Mouse (Mus musculus): ENCODE results near the gene Gm609. TPM values are rescaled to one million over a fixed set of nuclear protein-coding genes. Genes with fewer than 3 reads are reported as not detected.
A peak's percentile ranks its signal among the peaks of the same experiment; 100 is the strongest.
"Not testable (repeated sequence)": the region's sequence is repeated elsewhere in the genome, so short reads cannot be mapped to it uniquely, and the experiment has no call there.

Gene Gm609
- polyA plus RNA-seq, 1 experiment from 2014 or later = not detected

GRCm38 (mm10) chr16:45413497-45413896, 79.3 kb downstream of the Gm609 start:
- Histone ChIP-seq H3K4me3 (no peak overlapping the region), H3K27ac (no peak overlapping the region), H3K36me3 (ENCODE audit: poor library complexity, severe bottlenecking) (no peaks in the 10 kb centered on the region), H3K4me1 (no peaks in the 10 kb centered on the region), H3K9me3 (replicated peaks) (no peaks in the 10 kb centered on the region), H3K27me3 (no peaks in the 10 kb centered on the region), H3K4me2 (no peak overlapping the region), H3K9ac (no peak overlapping the region)
- ATAC-seq = no peak

GRCm38 (mm10) chr16:45409064-45409446, 83.7 kb downstream of the Gm609 start:
- H3K27ac ChIP-seq = not testable (repeated sequence)
- peak; percentile 46; the same call in 1 of the 2 replicates for ATAC-seq

GRCm38 (mm10) chr16:45408425-45409063, 84.2 kb downstream of the Gm609 start, which contains the start of gene Cd200:
Gene Cd200, minus strand, starts transcription at chr16:45409053.
- Histone ChIP-seq H3K9me3 (replicated peaks) (no peaks in the 10 kb centered on the region), H3K4me2 (peak within 1 kb of the TSS; percentile 69), H3K27me3 (no peaks in the 10 kb centered on the region), H3K27ac (peak within 1 kb of the TSS; percentile 92), H3K9ac (peak within 1 kb of the TSS; percentile 84), H3K4me3 (peak within 1 kb of the TSS; percentile 66), H3K36me3 (ENCODE audit: poor library complexity, severe bottlenecking) (0 out of 2 replicates have a peak, but pooled peaks cover 3% of the 10 kb centered on the region), H3K4me1 (no peaks in the 10 kb centered on the region)
- peak; percentile 97 for ATAC-seq
- WGBS = under 1% methylated on average over 28 of the region's 28 CpGs

More at GRCm38 (mm10) chr16:45409064-45409446, 83.7 kb downstream of the Gm609 start:
- Histone ChIP-seq H3K4me2 (peak overlapping the region; percentile 69), H3K4me3 (peak overlapping the region; percentile 66), H3K9ac (peak overlapping the region; percentile 84)
- H3K4me1 ChIP-seq; H3K27me3 ChIP-seq; H3K36me3 ChIP-seq (ENCODE audit: poor library complexity, severe bottlenecking); H3K9me3 ChIP-seq (replicated peaks): not testable (repeated sequence)
- 36% methylated on average over 7 of the region's 7 CpGs for WGBS

- Histone ChIP-seq H3K4me2 (peak overlapping the region; percentile 69), H3K4me1 (no peaks in the 10 kb centered on the region), H3K36me3 (ENCODE audit: poor library complexity, severe bottlenecking) (0 out of 2 replicates have a peak, but pooled peaks cover 3% of the 10 kb centered on the region), H3K9me3 (replicated peaks) (no peaks in the 10 kb centered on the region), H3K27me3 (no peaks in the 10 kb centered on the region), H3K4me3 (peak overlapping the region; percentile 66), H3K9ac (peak overlapping the region; percentile 84), H3K27ac (peak overlapping the region; percentile 92)
- ATAC-seq = no peak
- WGBS = 20% methylated on average over 9 of the region's 9 CpGs
Observed at GRCm38 (mm10) chr16:45407645-45408400, 84.9 kb downstream of the Gm609 start.

GRCm38 (mm10) chr16:45407091-45407490, 85.7 kb downstream of the Gm609 start:
- Histone ChIP-seq H3K36me3 (ENCODE audit: poor library complexity, severe bottlenecking) (0 out of 2 replicates have a peak, but pooled peaks cover 3% of the 10 kb centered on the region), H3K27me3 (no peaks in the 10 kb centered on the region), H3K4me1 (no peaks in the 10 kb centered on the region), H3K9ac (peak overlapping the region; percentile 84), H3K4me3 (peak overlapping the region; percentile 66; the same call in 1 of the 2 replicates), H3K9me3 (replicated peaks) (no peaks in the 10 kb centered on the region), H3K4me2 (peak overlapping the region; percentile 69), H3K27ac (no peak overlapping the region)
- 82% methylated on average over 5 of the region's 5 CpGs for WGBS
- ATAC-seq = no peak

- Histone ChIP-seq H3K27ac (no peak overlapping the region), H3K4me1 (no peaks in the 10 kb centered on the region), H3K36me3 (ENCODE audit: poor library complexity, severe bottlenecking) (peaks cover 6% of the 10 kb centered on the region; the same call in 1 of the 2 replicates), H3K4me3 (no peak overlapping the region), H3K9me3 (replicated peaks) (no peaks in the 10 kb centered on the region), H3K4me2 (no peak overlapping the region), H3K27me3 (no peaks in the 10 kb centered on the region), H3K9ac (no peak overlapping the region)
- ATAC-seq = no peak
- 79% methylated on average over 2 of the region's 2 CpGs for WGBS
Observed at GRCm38 (mm10) chr16:45402951-45403350, 89.8 kb downstream of the Gm609 start.

- H3K4me2 ChIP-seq = no peak overlapping the region
Observed at GRCm38 (mm10) chr16:45402036-45402435, 90.7 kb downstream of the Gm609 start.

GRCm38 (mm10) chr16:45399947-45400555, 92.7 kb downstream of the Gm609 start:
- Histone ChIP-seq H3K9ac (no peak overlapping the region), H3K4me2 (no peak overlapping the region), H3K4me1 (no peaks in the 10 kb centered on the region), H3K9me3 (replicated peaks) (no peaks in the 10 kb centered on the region), H3K27me3 (no peaks in the 10 kb centered on the region), H3K4me3 (no peak overlapping the region), H3K27ac (no peak overlapping the region), H3K36me3 (ENCODE audit: poor library complexity, severe bottlenecking) (peaks cover 15% of the 10 kb centered on the region; the same call in 1 of the 2 replicates)
- WGBS = 71% methylated on average over 9 of the region's 9 CpGs
- no peak for ATAC-seq

More at GRCm38 (mm10) chr16:45402036-45402435, 90.7 kb downstream of the Gm609 start:
- Histone ChIP-seq H3K36me3 (ENCODE audit: poor library complexity, severe bottlenecking) (peaks cover 6% of the 10 kb centered on the region; the same call in 1 of the 2 replicates), H3K4me3 (no peak overlapping the region), H3K27me3 (no peaks in the 10 kb centered on the region), H3K27ac (no peak overlapping the region), H3K9me3 (replicated peaks) (no peaks in the 10 kb centered on the region), H3K9ac (no peak overlapping the region), H3K4me1 (no peaks in the 10 kb centered on the region)
- ATAC-seq = no peak
- WGBS = 95% methylated on average over 1 of the region's 1 CpGs

- H3K9ac ChIP-seq = no peak overlapping the region
- H3K4me1 ChIP-seq = no peaks in the 10 kb centered on the region
- ATAC-seq = no peak
- no peak overlapping the region for H3K4me2 ChIP-seq
- H3K27ac ChIP-seq = no peak overlapping the region
- H3K36me3 ChIP-seq (ENCODE audit: poor library complexity, severe bottlenecking) = peaks cover 19% of the 10 kb centered on the region
- H3K27me3 ChIP-seq = no peaks in the 10 kb centered on the region
- no peaks in the 10 kb centered on the region for H3K9me3 ChIP-seq (replicated peaks)
- H3K4me3 ChIP-seq = no peak overlapping the region
- 71% methylated on average over 3 of the region's 3 CpGs for WGBS
Observed at GRCm38 (mm10) chr16:45399411-45399810, 93.4 kb downstream of the Gm609 start.

- no peaks in the 10 kb centered on the region for H3K9me3 ChIP-seq (replicated peaks)
- H3K27ac ChIP-seq = no peak overlapping the region
- peak; percentile 30; the same call in 1 of the 2 replicates for ATAC-seq
- peaks cover 30% of the 10 kb centered on the region for H3K36me3 ChIP-seq (ENCODE audit: poor library complexity, severe bottlenecking)
- no peaks in the 10 kb centered on the region for H3K27me3 ChIP-seq
- no peaks in the 10 kb centered on the region for H3K4me1 ChIP-seq
- 82% methylated on average over 2 of the region's 2 CpGs for WGBS
- no peak overlapping the region for H3K4me3 ChIP-seq
- H3K4me2 ChIP-seq = no peak overlapping the region
- H3K9ac ChIP-seq = no peak overlapping the region
Observed at GRCm38 (mm10) chr16:45397440-45397839, 95.3 kb downstream of the Gm609 start.

GRCm38 (mm10) chr16:45392246-45392645, 100.5 kb downstream of the Gm609 start:
- H3K27ac ChIP-seq = no peak overlapping the region
- 82% methylated on average over 6 of the region's 6 CpGs for WGBS
- no peaks in the 10 kb centered on the region for H3K4me1 ChIP-seq
- H3K4me2 ChIP-seq = no peak overlapping the region
- H3K27me3 ChIP-seq = no peaks in the 10 kb centered on the region
- H3K9me3 ChIP-seq (replicated peaks) = no peaks in the 10 kb centered on the region
- H3K36me3 ChIP-seq (ENCODE audit: poor library complexity, severe bottlenecking) = peaks cover 28% of the 10 kb centered on the region
- H3K9ac ChIP-seq = no peak overlapping the region
- H3K4me3 ChIP-seq = no peak overlapping the region
- no peak for ATAC-seq

- WGBS = 63% methylated on average over 3 of the region's 3 CpGs
- Histone ChIP-seq H3K27me3 (no peaks in the 10 kb centered on the region), H3K36me3 (ENCODE audit: poor library complexity, severe bottlenecking) (peaks cover 27% of the 10 kb centered on the region)
Observed at GRCm38 (mm10) chr16:45391680-45392079, 101.1 kb downstream of the Gm609 start.

More at GRCm38 (mm10) chr16:45391680-45392079, 101.1 kb downstream of the Gm609 start:
- Histone ChIP-seq H3K4me2 (no peak overlapping the region), H3K27ac (no peak overlapping the region), H3K9me3 (replicated peaks) (no peaks in the 10 kb centered on the region), H3K4me3 (no peak overlapping the region), H3K4me1 (no peaks in the 10 kb centered on the region), H3K9ac (no peak overlapping the region)
- ATAC-seq = no peak
